Mouse (Mus musculus) lung, postnatal 4 days (tissue): ENCODE results near the gene Fuk.
"Not testable (repeated sequence)": the region's sequence is repeated elsewhere in the genome, so short reads cannot be mapped to it uniquely, and the experiment has no call there.

ENCODE experiments used
- DNase-seq, 2 experiments: peaks; one replicate each; pipeline ENCODE4 v3.0.0; 2021

Gene Fuk

DNA sequence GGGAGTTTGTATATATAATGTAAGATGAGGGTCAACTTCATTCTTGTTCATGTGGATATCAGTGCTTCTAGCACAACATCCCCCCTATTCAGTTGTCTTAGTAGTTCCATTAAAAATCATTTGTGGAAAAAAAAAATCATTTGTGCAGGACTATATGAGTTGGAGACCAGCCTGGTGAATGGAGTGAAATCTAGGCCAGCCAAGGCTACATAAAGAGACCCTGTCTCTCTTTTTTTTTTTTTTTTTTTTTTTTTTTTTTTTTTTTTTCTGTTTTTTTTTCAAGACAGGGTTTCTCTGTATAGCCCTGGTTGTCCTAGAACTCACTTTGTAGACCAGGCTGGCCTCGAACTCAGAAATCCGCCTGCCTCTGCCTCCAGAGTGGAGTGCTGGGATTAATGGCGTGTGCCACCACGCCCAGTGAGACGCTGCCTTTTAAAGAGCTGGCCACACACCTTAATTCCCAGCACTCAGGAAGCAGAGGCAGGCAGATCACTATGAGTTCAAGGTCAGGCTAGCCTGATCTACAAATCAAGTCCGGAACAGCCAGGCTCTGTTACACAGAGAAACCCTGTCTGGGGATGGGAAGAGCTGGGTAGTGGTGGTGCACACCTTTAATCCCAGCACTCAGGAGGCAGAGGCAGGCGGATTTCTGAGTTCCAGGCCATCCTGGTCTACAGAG, 40.8 kb downstream of the Fuk start:
- DNase-seq = not testable (repeated sequence)

DNA sequence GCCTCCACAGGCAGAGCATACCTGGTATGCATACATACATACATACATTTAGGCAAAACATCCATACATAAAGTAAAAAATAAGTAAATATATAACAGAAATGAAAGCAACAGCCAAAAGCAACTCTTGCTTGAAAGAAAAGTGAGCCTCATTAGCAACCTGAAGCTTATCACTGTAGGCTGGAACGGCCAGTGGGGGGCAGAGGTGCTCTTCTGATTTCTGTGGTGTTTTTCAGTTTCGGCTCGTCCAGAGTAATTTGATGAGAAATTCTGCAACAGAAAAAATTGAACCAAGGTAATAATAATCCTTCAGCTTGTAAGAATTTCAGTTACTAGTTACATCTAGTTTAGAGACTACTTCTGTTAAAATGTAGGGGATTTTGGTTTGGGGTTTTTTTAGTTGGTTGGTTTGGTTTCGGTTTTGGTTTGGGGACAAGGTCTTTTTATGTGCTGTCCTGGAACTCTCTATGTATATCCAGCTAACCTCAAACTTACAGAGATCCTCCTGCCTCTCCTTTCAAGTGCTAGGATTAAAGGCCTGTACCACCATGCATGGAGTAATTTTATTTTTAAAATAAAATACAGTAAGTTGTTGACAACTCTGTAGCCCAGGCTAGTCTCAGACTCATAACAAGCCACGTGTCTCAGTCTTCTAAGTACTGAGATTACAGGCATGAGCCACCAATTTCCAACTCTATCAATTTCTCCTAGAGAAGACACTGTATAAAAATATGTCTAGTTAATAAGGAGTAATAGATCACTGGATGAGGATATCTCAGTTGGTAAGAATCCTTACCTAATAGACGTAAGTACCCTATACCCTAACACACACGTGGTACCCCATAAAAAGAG, 42.4 kb downstream of the Fuk start:
- DNase-seq = no peak

DNA sequence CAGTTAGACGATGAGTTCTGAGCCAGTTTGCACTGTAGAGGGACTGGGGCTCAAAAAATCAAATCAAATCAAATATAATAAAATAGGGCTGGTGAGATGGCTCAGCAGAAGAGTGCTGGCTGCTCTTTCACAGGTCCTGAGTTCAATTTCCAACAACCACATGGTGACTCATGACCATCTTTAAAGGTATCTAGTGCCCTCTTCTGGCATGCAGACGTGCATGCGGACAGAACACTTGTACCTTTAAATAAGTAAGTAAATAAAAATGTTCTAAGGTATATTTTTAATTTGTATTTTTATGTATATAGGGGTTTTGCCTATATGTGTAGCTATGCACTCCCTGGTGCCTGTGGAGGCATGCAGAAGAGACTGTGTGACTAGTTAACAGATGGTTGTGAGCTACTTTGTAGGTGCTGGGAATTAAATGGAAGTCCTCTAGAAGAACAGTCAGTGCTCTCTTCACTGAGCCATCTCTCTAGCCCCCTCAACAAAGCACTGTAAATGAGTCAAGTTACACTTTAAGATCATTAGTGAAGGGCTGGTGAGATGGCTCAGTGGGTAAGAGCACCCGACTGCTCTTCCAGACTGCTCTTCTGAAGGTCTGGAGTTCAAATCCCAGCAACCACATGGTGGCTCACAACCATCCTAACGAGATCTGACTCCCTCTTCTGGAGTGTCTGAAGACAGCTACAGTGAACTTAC, 45.4 kb downstream of the Fuk start:
- no peak for DNase-seq

DNA sequence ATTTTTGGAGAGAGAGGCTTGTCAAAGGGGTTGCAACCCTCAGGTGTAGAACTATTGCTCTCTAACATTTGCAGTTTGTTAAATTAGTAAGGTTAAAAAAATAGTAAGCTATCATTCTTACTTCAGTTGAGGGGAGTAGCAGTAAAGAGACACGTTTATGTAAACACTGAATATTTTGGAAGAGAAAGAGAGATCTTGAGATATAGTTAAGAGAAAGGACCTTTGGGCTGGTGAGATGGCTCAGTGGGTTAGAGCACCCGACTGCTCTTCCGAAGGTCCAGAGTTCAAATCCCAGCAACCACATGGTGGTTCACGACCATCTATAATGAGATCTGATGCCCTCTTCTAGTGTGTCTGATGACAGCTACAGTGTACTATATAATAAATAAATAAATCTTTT, 46.2 kb downstream of the Fuk start:
- DNase-seq = not testable (repeated sequence)

DNA sequence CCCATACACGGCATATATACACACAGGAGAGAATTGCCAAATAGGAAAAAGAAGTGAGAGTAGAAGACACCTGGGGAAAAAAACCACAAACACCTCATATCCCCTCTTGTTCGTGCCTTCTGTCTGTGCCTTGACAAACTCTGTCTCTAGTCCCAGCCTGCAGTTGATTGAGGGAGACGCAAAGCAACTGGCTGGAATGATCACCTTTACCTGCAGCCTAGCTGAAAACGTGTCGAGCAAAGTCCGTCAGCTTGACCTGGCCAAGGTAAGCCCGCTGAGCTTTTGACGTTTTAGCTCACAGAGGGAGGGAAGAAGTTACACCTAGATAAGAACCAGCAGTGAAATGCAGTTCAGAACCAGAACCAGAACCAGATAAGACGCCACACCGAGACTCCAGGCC, 51.1 kb downstream of the Fuk start:
- no peak for DNase-seq

DNA sequence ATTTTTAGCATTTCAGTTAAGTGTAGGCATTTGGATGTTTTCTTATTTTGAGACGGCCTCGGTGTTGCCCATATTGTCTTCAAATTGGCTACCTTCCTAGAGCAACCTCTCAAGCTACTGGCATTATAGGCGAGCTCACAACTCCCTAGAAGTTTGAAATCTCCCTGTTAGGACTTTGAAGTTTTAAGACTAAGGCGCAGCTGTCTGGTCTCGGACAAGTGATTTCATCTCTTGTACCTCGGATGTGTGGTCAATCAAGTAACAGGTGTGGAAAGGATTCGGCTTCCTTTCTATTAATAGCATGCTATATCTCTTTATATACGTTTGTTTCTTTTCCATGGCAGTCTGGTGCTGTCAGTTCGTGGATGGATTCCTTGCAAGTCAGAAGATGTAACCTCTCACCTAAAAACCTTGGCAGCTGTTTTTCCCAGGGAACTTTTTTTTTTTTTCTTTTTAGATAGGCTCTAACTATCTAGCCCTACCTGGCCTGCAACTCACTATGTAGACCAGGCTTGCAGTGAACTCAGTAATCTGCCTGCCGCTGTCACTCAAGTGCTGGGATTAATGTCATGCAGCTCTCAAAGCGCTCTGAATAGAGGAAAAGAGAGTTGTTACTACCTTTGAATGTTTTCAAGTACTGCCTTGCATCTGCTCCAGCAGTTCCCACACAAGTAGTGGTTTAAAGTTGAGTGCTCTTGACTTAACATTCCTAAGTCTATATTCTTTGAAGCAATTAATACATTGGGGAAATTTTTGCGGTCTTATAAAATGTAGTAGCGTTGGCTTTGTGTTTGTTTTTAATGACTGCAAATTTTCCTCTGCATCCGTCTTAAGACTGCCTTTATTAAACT, 54.4 kb downstream of the Fuk start:
- DNase-seq = peak; percentile 8 to 27

DNA sequence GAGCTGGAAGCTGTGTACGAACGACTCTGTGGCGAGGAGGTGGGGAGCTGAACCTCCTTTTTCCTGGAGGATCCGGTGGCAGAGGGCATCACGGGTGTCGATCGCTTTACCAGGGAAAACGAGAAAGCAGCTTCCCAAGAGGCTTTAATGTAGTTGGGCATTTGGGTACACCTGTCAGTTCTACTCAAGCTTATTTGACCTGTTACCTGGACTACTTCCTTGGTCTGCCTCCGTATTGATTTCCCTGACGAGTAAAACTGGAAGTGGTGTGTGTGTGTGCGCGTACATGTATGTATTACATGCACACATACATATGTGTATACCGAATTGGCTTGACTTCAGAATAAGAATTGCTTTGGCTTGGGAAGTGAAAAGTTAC, 55.1 kb downstream of the Fuk start:
- DNase-seq = no peak

DNA sequence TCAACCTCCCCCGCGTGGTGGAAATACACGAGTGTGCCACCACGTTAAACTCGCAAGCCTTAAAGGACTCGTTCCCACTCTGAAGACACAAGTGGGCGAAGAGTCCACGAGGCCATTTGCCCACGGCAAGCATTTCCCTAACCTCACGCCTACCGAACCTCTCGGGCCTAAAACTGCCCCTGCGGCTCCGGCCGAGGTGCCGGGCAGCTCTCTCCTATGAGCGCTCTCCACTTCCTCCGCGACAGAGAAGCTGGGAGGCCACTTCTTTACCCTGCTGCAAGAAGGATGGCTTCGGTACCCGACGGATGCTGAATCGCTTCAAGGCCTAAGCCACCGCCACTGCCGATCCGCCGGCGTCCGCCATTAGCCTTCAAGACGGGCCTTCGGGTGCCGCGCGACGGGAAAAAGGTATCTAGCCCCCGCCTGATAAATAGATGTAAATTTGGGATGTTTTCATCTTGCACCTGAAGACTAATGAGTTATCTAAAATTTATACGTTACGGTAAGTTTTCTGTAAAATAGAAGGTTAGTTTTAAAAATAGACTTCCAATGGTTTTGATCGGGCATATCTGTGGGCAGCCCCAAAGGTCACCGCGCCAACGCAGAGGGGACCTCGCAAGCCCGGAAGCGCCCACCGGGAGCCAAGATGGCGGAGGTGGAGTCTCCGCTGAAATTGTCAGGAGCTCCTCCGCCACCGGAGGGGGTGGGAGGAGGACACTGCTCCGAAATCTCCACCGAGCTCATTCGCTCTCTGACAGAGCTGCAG, 55.7 kb downstream of the Fuk start, which contains the start of the genes Cog4 and Sf3b3:
Gene Cog4 (plus strand): TSS at position 196 of the 766 bp plus-strand sequence.
Gene Sf3b3 (minus strand): TSS at position 383 of the 766 bp plus-strand sequence.
- DNase-seq = peak; percentile 88 to 89

DNA sequence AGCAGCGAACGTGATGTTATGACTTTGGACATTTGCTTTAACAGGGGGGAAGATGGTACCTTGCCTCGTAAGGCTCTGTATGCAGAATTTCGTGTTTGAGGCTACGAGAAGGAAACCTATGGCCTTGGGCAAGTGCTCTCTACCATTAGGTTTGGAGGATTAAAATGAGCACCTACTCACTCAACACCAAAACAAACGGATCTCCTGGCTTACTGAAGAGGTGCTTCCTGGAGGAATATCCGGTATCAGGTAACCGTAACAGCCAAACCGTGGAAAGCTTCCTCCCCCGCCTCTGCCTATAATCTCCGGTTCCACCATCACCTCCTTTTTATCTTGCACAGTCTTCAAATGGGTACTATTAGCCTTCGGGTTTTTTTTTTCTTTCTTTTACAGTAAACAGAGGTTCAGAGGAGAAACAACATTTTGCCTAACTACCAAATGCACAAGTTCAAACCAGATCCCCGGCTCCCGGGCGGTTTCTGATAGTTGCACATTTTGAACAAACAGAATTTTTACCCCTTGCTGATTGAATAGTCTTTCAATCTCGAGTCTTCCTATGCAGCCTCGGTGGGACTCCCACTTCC, 56.4 kb downstream of the Fuk start:
- no peak for DNase-seq

DNA sequence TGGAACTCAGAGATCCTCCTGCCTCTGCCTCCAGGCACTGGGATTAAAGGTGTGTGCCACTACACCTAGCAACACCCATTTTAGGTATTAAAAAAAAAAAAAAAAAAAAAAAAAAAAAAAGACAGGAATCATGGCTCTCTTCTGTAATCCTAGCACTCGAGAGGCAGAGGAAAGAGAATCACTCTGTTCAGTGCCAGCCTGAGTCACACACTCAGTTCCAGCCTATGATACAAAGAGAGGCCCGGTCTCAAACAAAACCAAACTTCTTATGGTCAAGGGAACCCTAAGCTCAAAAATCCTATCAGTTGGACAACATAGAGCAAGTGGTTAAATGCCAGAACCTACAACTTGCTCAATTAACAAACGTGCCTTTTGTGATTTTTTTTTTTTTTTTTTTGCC, 57.3 kb downstream of the Fuk start:
- DNase-seq = no peak

DNA sequence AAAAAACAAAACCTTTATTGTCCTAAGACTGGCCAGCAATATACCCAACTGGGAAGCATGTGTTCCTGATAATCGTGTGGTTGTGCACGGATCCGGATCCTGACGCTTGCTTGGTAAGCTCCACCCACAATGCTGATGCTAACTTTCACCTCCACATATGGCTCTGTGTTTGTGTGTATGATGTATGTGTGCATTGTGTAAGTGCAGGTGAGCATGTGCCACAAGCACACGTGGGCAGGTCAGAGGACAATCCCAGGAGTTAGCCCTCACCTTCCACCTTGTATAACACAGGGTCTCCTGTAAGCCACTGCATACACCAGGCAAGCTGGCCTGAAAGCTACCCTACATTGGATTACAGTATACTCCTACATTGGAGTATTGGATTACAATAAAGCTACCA, 59.1 kb downstream of the Fuk start:
- DNase-seq = no peak

DNA sequence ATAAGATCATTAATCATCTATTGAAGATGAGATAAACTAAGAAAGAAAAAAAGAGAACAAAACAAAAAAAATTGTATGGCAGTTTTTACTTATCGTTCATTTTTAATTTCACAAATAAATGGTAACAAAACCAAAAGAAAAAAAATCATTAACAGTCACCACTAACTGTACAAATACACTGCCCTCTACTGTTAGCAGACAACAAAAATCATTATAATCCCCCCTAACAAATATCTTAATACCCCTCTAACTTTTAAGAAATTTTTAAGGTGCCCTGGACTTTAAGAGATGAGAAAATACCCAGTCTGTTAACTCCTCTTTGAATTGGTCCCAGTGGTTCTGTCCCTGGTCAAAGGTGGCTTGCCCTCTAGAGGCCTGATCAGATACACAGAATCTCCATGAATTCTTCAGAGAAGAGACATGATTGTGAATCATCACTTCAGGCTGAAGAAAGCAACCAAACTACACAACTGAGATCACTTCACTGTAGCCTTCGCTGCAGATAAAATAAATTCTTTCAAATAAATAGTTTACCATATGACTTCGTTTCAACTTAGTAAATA, 60.2 kb downstream of the Fuk start:
- no peak for DNase-seq
